ENCODE assay signal across 7 mouse cellular contexts in the genomic region with DNA sequence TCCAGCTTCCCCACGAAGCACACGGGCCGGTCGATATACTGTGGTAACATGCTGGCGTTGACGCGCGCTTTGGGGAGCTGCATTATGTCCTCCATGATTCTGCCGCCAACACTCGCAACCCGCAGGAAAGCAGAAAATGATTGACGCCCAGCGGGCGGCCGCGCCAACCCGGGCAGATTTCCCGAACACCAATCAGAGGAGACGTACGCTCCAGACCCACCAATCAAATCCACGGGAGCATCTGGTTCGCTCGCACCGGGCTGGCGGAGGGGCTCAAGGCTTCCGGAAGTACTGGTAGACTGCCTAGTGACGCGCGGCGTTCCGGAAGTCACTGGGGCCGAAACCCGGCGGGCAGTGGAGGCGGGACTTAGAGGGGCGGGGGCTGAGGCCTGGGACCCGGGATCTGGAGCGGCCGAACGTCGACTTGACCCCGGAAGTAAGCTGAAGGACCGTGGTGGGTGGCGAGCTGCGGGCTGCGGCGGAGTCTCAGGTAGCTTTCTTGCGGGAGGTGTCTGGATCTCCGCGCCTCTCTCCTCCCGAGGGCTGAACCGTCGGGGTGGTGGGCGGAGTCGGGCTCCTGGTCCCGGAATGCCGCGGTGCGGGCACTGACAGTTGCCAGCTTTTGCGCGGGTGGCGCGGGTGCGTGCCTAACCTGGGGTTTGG. TPM values are rescaled to one million over a fixed set of nuclear protein-coding genes. Genes with fewer than 3 reads are reported as not detected.
DNase-seq lines count a peak whose midpoint lies in the region; ATAC-seq lines count a peak whose summit lies in the region.

Gene Rpa3 (minus strand): TSS at position 170 of the 663 bp plus-strand sequence.
Gene Umad1 (plus strand): TSS at position 285 of the 663 bp plus-strand sequence.
Gene Gm45062 (plus strand): TSS at position 447 of the 663 bp plus-strand sequence.

- WGBS in intestine, embryonic 15.5 days: under 1% methylated on average over 64 of the region's 64 CpGs
- under 1% methylated on average over 63 of the region's 64 CpGs for WGBS in midbrain, embryonic 10.5 days

- ATAC-seq in intestine, embryonic 15.5 days: peak; percentile 100

- intact Hi-C loops in gastrocnemius, postnatal 36 days (cut with DNase I): loop anchor here (5.0 kb wide), 1 partner anchor 52 kb away; the partner anchor contains the start of gene Mios
- intact Hi-C loops in left cerebral cortex, postnatal 25 days (cut with DNase I): loop anchor here (1.0 kb wide), 1 partner anchor 250 kb away; the partner anchor contains the start of gene Glcci1

- no peaks in the 10 kb centered on the region for H3K4me1 ChIP-seq in intestine, embryonic 15.5 days (replicated peaks)
- peaks cover 20% of the 10 kb centered on the region for H3K4me1 ChIP-seq in midbrain, embryonic 10.5 days

- no peaks in the 10 kb centered on the region for H3K36me3 ChIP-seq in intestine, embryonic 15.5 days
- H3K36me3 ChIP-seq in midbrain, embryonic 10.5 days: peaks cover 18% of the 10 kb centered on the region

- DNase-seq in adrenal gland, adult 2 months: peak; percentile 98
- DNase-seq in embryo, embryonic 11.5 days (ENCODE audit: low read depth, low spot score): peak; percentile 95
- peak; percentile 93 to 98 for DNase-seq in gastrocnemius, postnatal 36 days
- peak; percentile 97 to 99 for DNase-seq in left cerebral cortex, postnatal 25 days (ENCODE audit: low spot score in 2 of 2)
- DNase-seq in midbrain, embryonic 10.5 days (ENCODE audit: low spot score): peak; percentile 97
- peak; percentile 97 for DNase-seq in right cerebral cortex, postnatal 4 days

- peak within 1 kb of the TSS; percentile 78 for H3K9ac ChIP-seq in intestine, embryonic 15.5 days

- H3K4me2 ChIP-seq in intestine, embryonic 15.5 days (replicated peaks): peak within 1 kb of the TSS; percentile 85

- H3K9me3 ChIP-seq in intestine, embryonic 15.5 days: no peaks in the 10 kb centered on the region
- H3K9me3 ChIP-seq in midbrain, embryonic 10.5 days (replicated peaks): no peaks in the 10 kb centered on the region

- H3K27me3 ChIP-seq in intestine, embryonic 15.5 days (replicated peaks): no peaks in the 10 kb centered on the region
- H3K27me3 ChIP-seq in midbrain, embryonic 10.5 days (ENCODE audit: low read depth, poor library complexity, severe bottlenecking): no peaks in the 10 kb centered on the region

- H3K27ac ChIP-seq in intestine, embryonic 15.5 days: peak within 1 kb of the TSS; percentile 79
- H3K27ac ChIP-seq in midbrain, embryonic 10.5 days (replicated peaks): peak within 1 kb of the TSS; percentile 90

- peak within 1 kb of the TSS; percentile 83 for H3K4me3 ChIP-seq in intestine, embryonic 15.5 days (replicated peaks)
- peak within 1 kb of the TSS; percentile 87 for H3K4me3 ChIP-seq in midbrain, embryonic 10.5 days

RNA-seq across cellular contexts. Expression of gene Rpa3, which starts in this region (rescaled TPM):
- 10 to 100 TPM in 1 of 2 experiments, 1 to 10 TPM in 1; 9.9 to 18.0 TPM for total RNA-seq in adrenal gland, adult 2 months (2021)
- 0.17 and 0.25 TPM in 2 replicates for polyA plus RNA-seq in adrenal gland, adult 2 months (2012; rRNA removed)
- total RNA-seq in gastrocnemius, postnatal 36 days (2021): 1 to 10 TPM; 7.1 to 10.0 TPM
- 144 and 172 TPM in 2 replicates for polyA plus RNA-seq in intestine, embryonic 15.5 days (2015; fragmentation: Nextera tagmentation; extraction: Ambion mirVana)
- 10 to 100 TPM; 15.4 to 16.2 TPM for total RNA-seq in left cerebral cortex, postnatal 25 days (2021)
- 179 and 201 TPM in 2 replicates for polyA plus RNA-seq in midbrain, embryonic 10.5 days (2016; fragmentation: Nextera tagmentation; extraction: Ambion mirVana)

RNA-seq across cellular contexts. Expression of gene Umad1, which starts in this region (rescaled TPM):
- 10 to 100 TPM; 17.2 to 18.4 TPM for total RNA-seq in adrenal gland, adult 2 months (2021)
- 5.6 and 7.4 TPM in 2 replicates for polyA plus RNA-seq in adrenal gland, adult 2 months (2012; rRNA removed)
- total RNA-seq in gastrocnemius, postnatal 36 days (2021): 10 to 100 TPM in 1 of 2 experiments, 1 to 10 TPM in 1; 9.4 to 12.0 TPM
- 24.9 and 25.5 TPM in 2 replicates for polyA plus RNA-seq in intestine, embryonic 15.5 days (2015; fragmentation: Nextera tagmentation; extraction: Ambion mirVana)
- 10 to 100 TPM; 37.3 to 41.1 TPM for total RNA-seq in left cerebral cortex, postnatal 25 days (2021)
- 22.0 and 23.8 TPM in 2 replicates for polyA plus RNA-seq in midbrain, embryonic 10.5 days (2016; fragmentation: Nextera tagmentation; extraction: Ambion mirVana)

RNA-seq across cellular contexts. Expression of gene Gm45062, which starts in this region (rescaled TPM):
- total RNA-seq in adrenal gland, adult 2 months (2021): 1 to 10 TPM in 1 of 2 experiments, under 1 TPM in 1; 0.75 to 2.7 TPM
- 0.03 and 0.06 TPM in 2 replicates for polyA plus RNA-seq in adrenal gland, adult 2 months (2012; rRNA removed)
- total RNA-seq in gastrocnemius, postnatal 36 days (2021): not detected
- 5.1 and 6.7 TPM in 2 replicates for polyA plus RNA-seq in intestine, embryonic 15.5 days (2015; fragmentation: Nextera tagmentation; extraction: Ambion mirVana)
- total RNA-seq in left cerebral cortex, postnatal 25 days (2021): 1 to 10 TPM; 5.7 to 6.1 TPM
- polyA plus RNA-seq in midbrain, embryonic 10.5 days (2016; fragmentation: Nextera tagmentation; extraction: Ambion mirVana): 9.0 and 10.6 TPM in 2 replicates

Comparison
In these comparisons a context has a peak if more than half of its experiments do, and no peak if none do; other contexts are left out.
1. Peak in every context shown above with its lines: DNase-seq, ATAC-seq, H3K4me3 ChIP-seq and H3K27ac ChIP-seq.
2. RNA of gene Rpa3 (polyA plus RNA-seq): 179 to 201 TPM in midbrain, embryonic 10.5 days and 144 to 172 TPM in intestine, embryonic 15.5 days; 0.17 to 0.25 TPM in adrenal gland, adult 2 months; every median in the first group is over 100 times any median in the second.